Mouse (Mus musculus) cerebellum, adult 11 months (tissue): Measurements from ENCODE around the gene Pqlc2.
A peak's percentile ranks its signal among the peaks of the same experiment; 100 is the strongest.

ENCODE experiments used
- DNase-seq: peaks from one replicate; pipeline ENCODE4 v3.0.0; 2022

The Pqlc2 gene

DNA sequence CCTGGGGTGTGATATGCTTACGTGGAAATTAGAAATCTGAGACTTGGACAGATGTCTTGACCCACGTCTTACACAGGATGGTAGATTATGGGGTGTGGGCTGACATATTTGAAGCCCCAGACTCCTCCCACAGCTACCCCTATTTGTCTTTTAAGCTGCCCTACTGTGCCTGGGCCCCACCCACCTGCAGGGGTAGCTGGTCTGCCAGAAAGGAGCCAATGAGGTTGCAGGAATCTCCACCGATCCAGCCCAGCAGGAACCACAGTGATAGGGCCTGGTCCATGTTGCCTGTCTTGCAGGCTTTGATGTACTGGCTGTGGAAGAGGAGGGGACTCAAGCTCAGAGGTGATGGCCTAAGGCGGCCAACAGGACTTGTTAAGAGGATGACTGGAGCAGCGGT lies 8.3 kb downstream of the Pqlc2 start:
- DNase-seq = peak; percentile 6

DNA sequence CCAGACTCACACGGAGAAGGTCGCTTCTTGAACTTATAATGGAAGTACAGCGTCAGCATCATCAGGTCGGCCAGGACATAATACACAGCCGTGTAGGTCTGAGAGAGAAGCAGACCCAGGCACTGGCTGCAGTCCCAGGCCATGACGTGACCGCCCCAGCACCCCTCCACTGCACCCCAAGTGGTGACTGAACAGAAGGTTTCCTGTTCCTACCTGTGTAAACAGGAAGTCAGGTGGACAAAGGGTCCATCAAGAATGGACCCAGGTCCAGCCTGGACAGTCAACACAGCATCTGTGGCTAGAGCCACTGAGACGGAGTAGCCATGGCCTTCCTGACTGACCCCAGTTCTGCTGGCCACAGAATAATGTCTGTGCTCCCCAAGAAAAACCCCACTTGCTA lies 8.7 kb downstream of the Pqlc2 start:
- DNase-seq = no peak

DNA sequence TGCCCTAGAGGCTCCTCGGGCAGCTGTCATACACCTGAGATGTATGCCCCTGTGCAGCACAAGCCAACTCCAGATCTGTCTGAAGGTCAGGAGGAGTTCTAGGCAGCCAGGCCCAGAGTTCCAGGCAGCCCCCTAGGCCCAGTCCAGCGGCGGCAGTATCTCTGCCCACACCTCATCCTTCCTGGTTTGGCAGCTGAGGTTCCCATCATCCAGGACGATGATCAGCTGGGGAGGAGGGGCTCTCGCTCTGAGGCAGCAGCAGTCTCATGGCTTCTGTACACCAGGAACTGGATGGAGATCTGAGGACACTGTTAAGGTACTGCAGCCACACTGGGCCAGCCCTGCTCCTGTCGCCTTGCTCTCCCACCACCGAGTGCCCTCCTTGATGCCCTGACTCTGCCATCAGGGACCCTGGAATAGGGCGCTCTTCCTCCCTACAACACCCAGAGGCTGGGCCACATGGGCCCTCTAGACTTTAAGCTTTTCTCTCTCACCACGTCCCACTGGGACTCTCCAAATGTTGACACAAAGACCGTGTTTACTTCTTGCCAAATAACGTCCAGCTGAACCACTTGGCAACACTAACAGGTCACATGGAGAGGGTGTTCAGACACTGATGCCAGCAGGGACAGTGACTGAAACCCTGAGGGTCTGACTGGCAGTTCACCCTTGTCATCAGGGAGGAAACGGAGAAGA lies 11.7 kb downstream of the Pqlc2 start:
- peak; percentile 25 for DNase-seq

DNA sequence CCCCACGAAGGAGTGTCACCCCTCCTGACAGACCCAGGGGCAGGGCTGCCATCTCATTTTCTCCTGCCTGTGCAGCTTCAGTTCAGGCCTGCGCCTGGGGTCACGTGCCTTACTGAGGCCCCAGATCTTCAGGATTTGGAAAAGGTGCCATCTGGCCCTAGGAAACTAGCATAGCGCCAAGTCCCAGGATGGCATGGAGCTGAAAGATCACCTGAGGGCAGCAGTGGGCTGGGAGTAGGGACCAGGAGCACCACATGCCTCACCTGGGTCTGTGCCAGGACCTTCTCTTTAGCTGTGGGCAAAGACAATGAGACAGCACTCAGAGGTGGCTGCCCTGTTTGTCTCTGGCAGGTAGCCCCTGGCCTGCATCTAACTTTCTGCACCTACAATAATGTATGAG lies 12.9 kb downstream of the Pqlc2 start:
- peak; percentile 96 for DNase-seq

DNA sequence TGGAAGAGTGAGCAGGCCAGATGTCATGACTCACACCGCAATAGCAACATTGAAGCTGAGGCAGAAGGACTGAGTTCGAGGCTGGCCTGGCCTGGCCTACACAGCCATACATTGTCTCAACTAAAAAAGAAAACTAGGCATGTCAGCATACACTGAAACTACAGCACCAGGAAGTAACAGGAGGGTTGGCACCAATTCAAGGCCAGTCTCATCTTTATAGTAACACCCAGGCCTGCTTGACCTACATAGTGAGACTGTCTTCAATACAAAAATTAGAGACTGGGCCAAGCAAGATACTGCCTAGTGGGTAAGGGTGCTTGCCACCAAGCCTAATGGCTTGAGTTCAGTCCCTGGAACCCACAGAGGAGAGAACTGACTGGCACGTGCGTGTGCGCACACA lies 18.5 kb downstream of the Pqlc2 start:
- DNase-seq = no peak

DNA sequence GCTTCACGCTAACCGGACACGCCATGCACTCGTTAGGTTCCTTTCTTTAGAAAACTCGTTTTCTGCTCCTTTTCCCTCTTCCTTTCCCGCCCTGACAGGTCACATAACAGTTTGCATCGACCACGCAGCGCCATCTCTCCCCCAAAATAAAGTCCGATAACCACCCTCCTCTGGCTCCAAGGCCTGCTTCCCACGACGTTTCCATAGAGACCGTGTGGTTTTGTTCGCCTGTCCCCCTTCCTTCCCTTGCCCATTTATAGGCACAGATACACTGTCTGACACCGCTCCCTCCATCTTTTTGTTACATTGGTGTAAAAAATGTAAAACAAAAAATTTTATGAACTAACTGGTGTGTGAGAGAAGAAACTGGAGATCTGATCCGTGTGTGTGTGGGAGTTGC lies 19.4 kb downstream of the Pqlc2 start:
- DNase-seq = no peak

DNA sequence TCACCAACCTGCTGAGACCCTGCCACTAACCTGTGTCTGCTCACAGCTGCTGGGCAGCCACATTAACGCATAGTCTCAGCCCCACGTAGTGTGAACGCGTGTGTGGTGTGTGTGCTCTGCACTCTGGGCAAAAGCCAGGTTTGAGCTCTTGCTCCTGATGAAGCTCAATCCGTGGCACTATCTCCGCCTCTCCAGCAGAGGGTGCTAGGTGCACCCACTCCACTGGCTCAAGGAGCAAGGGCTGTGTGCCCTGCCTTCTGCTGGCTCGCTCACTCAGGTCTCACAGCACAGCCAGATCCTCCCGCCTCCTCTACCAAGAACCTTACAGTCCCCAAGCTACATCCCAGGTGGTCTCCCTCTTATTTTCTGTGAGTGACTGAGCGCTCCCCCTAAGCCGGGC lies 21.5 kb downstream of the Pqlc2 start:
- peak; percentile 70 for DNase-seq

DNA sequence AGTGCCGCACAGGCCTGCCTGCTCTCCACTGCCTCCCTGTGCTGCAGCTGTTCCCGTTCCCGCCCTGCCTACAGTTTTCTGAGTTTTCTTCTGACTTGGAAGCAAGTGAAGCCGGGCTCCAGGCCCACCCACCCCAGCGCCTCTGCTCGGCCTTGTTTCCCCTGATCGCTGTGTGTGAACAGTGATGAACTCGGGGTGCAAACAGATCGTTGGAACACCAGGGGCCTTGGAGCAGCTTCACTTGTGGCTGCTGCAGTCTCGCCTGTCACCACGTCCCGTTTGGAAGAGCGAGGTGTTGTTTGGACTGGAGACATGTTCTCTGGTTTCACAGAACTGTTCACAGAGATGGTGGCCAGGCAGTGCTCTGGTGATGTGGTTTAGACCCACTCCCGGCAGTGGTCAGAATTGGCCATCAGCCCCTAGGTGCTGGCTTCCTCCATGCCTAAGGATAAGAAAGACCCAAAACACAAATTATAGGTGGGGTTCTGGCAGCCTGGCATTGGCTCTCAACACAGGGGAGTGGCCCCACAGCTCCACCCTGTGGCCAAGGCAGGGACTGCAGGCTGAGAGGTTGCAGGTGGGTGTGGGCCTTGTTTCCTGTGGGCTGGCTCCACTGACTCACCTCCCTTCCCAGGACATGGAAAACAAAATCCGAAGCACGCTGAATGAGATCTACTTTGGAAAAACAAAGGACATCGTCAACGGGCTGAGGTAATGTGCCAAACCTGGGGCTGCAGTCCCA lies 23.2 kb downstream of the Pqlc2 start:
- peak; percentile 78 for DNase-seq

DNA sequence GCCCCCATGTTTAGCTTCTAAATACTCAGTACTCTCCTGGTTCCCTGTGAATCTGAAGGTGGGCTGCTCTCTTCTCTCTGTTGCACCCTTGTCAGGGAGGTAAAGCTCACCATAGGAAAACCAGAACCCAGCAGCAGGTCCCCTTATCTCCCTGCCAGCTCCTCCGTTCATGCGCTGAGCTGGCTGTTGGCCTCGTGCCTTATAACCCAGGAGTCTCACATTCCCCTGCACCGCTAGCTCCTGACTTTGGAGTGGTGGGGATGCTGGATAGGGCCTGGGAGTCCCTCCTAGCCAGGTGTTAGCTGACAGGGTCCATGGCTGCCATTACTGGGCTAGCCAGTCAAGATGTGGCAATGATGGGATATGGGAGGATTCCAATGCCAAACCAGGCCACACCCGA lies 24.3 kb downstream of the Pqlc2 start:
- no peak for DNase-seq

DNA sequence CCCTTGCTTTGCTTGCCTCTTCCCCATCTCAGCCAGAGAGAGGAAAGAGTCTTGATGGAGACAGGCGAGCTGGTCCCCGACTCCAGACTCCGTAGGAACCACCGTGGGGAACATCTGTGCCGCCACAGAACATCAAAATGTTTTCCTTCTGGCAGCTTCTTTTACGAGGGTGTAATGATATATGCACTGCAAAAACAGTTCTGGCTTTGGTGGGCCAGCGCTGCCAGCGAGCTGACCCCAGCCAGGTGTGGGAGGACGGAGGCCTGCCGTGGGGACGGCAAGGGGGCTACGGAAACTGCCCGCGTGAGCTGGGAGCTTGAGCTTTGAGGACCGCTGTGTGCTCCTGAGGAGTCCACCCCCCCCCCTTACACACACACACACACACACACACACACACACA lies 25.6 kb downstream of the Pqlc2 start:
- no peak for DNase-seq

DNA sequence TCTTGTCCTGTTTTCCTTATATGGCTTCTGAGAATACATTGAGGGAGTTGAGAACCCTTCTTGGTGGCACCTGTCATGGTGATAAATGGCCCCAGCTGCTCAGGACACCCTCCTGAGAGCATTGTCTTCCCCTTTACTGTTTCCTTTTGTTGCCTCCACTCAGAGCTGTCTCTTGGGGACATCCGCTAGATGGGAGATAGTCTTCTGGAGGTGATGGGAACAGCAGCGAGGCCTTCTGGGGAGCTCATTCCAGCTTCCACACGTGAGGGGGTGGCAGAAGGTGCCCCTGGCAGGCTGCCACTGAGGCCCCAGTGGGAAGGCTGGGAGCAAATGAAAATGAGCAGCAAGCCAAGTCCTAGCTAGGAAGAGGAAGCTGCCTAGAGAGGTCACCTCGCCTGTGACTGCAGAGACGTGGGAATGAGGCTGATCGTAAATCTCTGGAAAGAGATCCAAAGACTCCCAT lies 27.5 kb downstream of the Pqlc2 start:
- DNase-seq = peak; percentile 75

DNA sequence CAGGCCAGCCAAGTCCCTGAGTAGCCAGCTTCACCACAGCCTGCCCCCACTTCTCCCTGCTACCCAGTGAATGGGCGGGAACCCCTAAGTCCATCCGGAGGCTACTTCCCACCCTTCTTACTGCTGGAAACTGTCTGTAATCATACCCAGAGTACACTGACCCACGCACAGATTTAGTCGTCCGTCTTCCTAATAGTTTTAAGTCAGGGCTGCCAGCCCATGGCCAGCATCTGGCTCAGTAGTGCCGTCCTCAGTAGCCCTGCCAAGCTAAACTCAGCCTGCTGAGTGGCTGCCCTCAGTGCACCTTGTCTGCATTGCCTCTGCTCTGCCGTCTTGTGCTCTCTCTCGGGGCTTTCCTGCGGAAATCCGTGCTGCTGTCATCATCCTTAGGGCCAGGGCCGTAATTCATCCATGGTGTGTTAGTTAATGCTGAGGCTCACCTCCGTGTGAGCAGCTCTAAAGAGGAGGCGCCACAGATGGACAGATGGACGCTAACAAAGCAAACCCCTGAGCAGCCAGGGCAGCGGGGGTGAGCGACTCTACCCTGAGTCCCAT lies 28.6 kb downstream of the Pqlc2 start:
- DNase-seq = no peak

DNA sequence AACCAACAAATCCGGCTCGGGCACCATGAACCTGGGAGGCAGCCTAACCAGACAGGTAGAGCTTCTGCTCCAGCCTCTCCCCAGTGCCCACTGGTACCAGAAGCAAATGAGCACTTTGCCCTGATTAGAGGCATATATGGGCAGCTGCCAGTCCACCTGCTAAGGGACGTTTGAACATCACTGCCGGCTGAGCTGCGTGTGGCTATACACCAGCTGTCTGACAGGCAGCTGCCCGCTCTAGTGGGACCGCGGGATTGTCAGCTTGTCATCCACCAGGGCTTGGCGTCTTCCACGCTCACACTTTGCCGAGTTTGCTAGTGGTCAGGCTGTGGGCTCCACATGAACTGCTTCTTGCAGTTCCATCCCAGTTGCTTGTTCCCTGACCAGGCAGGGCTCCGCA lies 30.0 kb downstream of the Pqlc2 start:
- no peak for DNase-seq

DNA sequence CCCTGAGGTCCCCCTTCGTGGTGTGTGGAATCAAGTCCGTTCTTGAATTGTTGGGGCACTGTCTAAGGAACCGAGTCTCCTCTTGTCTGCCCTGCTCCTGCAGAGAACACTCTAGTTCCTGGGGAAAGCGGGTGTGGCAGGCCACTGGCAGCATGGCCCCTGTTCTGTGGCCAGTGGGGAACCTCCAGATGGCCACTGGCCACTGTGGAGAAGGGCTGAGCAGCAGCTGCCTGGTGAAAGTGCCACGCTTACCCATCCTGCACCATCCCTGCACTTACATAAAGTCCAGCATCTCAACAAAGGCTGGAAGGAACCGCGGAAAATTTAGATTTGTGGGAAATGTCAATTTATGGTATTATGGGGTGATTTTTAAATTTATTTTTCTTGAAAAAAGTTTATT lies 34.1 kb downstream of the Pqlc2 start:
- DNase-seq = no peak

DNA sequence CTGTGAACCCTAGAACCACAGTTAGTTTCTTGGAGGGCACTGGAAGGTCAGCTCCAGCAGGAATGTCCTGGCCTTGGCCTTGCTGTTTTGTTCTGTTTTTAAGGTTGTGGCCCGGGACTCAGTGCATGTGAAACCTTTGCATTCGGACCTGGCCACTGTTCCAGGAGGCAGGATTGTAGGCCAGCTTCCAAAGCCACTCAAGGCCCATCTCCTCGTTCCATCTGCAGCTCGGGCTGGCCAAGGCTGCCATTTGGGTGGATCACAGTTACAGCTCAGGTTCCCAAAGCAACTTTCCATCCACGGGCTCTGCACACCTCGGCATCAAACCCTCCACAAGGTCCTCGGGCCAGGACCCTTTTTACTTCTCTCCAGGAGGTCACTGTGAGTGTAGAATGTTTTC lies 35.9 kb downstream of the Pqlc2 start:
- DNase-seq = peak; percentile 61

DNA sequence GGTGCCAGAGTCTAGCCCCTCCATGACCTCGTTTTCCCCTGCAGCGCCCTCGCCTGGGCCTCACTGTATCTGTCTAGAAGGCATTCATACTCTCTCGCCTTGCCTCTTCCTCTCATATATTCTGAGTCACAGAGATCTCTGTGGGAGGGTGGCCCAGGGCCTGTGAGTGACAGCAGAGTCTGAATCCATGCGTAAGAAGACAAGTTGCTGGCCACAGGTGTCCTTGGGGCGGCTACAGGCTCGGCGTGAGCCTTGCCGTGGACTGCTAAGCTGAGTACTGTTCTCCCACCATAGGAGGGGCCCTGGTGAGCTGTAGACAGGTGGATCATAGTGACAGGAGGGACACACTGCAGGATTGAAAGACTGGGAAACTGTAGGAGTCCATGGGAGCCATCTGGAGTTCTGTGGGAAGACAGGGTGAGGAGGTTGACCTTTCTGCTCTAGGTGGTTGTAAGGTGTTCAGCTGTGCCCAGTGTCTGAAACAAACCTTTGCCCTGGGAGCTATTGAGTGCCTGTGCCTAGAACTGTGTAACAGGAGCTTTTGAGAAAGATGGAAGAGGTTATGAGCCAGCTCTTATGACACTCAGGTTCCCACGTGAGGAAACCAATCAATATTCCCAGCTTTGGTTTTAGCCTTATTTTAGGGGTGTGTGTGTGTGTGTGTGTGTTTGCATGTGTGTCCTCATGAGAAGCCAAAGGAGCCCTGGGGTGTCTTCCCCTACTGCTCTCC lies 37.4 kb downstream of the Pqlc2 start:
- DNase-seq = no peak

DNA sequence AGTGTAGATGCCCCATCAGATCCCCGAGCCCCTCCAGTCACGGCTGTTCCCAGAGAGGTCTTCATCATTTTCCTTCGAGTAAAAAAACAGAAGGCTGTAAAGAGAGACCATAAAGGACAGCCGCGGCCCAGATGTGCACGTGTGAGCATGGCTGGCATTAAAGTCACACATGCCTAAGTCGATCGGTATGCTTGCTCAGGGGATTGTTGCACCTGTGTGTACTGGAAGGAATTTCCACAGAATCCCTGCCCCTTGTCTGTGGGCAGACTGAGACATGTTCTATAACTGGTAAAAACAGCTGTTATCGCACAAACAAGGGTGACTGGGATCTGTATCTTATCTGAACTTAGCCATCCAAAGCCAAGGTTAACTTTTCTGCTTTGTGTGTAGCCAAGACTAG lies 38.9 kb downstream of the Pqlc2 start:
- no peak for DNase-seq

DNA sequence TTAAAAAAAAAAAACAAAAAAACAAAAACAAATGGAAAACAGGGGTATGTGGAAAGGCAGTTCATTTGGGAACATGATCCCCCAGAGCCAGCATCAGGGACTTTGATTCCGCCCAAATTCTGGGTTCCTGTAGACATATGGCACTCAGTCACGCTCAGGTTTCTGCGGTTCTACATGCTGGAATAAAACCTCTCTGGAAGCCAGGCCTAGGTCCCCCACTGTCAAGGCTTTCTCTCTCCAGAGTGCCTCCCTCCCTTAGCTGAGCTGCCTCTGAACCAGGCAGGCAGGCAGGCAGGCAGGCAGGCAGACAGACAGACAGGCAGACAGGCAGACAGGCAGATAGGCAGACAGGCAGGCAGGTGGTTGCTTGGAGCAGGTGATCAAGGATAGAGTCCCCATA lies 40.3 kb downstream of the Pqlc2 start:
- DNase-seq = peak; percentile 65

DNA sequence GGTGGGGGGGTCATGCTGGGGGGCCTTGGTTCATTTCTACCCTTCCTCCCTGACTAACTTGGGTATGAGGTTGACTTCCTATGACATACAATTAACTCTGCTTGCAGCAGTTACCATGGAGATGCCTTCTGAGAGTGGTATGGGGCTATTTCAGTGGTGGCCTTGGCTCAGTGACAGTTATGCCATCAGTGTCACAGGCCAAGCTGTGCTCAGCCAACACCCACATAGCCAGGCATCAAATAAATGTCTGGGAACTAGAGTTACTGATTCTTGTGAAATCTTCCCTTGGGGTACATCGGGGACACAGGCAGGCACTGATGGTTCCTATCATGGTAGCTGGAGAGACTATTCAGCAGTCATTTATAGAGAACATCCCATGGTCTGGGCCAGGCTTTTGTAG lies 42.3 kb downstream of the Pqlc2 start:
- DNase-seq = no peak

DNA sequence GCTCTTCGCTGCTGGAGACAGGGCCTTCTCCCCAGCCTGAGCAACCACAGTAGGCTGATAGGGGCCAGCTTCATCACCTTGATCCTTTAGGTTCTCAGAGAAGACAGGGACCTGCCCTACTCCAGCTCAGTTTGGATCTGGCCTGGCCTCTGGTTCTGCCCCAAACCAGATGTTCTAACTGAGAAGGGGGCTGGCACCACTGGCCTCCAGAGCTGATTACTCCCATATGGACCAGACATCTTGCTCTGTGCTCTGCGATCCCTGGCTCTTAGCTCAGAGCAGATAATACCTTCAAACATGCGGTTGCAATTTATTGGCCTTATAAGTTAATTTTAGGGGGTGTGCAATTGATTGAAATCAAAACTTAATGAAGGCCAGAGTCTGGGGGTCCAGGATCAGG lies 43.2 kb downstream of the Pqlc2 start:
- no peak for DNase-seq

DNA sequence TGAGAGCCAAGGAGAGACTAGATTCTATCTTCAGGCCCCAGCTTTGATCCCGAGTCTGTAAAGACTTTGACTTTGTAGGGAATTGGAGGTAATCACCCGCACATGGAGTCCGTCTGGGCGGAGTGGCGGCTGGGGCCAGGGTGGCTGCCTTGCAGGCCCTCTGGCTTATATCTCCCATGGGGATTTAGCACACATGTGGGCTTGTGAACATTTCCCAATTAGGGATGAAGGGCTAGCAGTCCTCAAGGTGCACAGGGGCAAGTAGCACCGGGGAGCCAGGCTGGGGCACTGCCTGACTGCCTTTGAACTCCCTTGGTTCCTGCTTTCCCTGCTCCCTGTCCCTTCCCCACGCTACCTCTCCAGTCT lies 44.0 kb downstream of the Pqlc2 start:
- DNase-seq = no peak

DNA sequence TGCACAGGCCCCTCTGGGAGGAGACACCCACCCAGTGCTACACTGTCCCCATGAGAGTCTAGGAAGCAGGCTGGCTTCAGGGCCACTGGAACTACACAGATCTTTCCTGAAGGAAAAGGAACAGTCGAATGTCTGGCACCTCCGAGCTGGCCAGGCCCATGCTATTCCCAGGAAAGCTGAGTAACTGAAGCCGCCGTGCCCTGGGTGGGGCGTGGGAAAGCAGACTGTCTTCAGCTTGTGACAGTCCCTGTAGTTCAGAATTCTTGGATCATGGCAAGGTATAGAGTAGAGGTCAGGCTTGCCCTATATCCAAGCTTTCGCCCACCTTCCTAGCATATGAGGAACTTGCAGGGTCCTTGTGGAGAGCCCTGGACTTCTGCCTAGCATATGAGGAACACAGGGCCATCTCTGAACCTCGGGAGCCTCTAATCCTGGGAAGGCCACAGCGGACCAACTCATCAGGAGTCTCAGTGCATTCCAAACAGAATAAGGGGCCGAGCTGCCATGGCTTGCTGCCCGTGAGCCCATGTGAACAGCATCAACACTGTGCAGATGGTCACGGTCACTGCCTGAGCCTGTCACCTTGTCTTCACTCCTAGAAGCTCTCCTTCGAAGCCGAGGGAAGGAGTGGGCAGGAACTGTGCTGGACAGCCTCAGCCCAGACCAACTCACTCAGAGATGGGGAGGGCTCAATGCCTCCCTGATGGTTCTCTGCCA lies 44.6 kb downstream of the Pqlc2 start:
- DNase-seq = peak; percentile 57

DNA sequence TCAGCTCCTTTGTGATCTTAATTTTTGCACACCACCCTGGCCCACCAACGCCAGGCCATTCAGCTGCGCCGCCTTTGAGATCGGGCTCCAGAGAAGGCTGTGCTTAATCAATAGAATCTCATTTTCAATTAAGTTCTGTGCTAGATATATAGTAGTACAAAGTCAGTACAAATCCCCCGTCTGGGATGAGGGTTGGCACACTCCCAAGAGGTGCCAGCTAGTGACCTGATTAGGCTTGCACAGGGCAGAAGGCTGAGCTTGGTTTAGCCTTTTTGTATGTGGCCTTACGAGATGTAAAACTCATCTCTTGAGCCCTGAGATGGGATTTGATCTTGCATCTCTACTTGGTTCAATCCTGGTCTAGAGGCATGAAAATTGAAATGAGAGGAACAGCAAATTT lies 47.5 kb downstream of the Pqlc2 start:
- DNase-seq = no peak
